Mouse (Mus musculus) ES-Bruce4 (cell line): ENCODE data around the gene Cpox. TPM values are rescaled to one million over a fixed set of nuclear protein-coding genes. Genes with fewer than 3 reads are reported as not detected.

Experiments used
- H3K27ac ChIP-seq: 2 replicates; pipeline ENCODE4 v1.5.1; 2012; ENCODE audit warnings: low read length, inconsistent platforms; ENCODE audit not compliant: insufficient read depth
- H3K27me3 ChIP-seq: 2 replicates; pipeline ENCODE4 v1.6.1; 2012; ENCODE audit warnings: mild to moderate bottlenecking, low read length, inconsistent platforms; ENCODE audit not compliant: control insufficient read depth, poor library complexity, insufficient read depth, severe bottlenecking
- H3K36me3 ChIP-seq: 2 replicates; pipeline ENCODE4 v1.6.1; 2012; ENCODE audit warnings: inconsistent platforms, mild to moderate bottlenecking, low read length, moderate library complexity; ENCODE audit not compliant: control insufficient read depth, poor library complexity, insufficient read depth, severe bottlenecking
- H3K4me1 ChIP-seq: one replicate; pipeline ENCODE4 v1.8.1; 2011; ENCODE audit warnings: low read length; ENCODE audit not compliant: control insufficient read depth, insufficient read depth
- H3K4me3 ChIP-seq: 2 replicates; pipeline ENCODE4 v1.5.1; 2011; ENCODE audit warnings: low read depth, mild to moderate bottlenecking, low read length
- H3K9ac ChIP-seq: 2 replicates; pipeline ENCODE4 v1.6.1; 2012; ENCODE audit warnings: low read depth, mild to moderate bottlenecking, inconsistent platforms; ENCODE audit not compliant: poor library complexity, severe bottlenecking
- H3K9me3 ChIP-seq: replicated peaks from 2 replicates; pipeline ENCODE4 v1.6.1; 2012; ENCODE audit warnings: mild to moderate bottlenecking, low read length, inconsistent platforms; ENCODE audit not compliant: control insufficient read depth, poor library complexity, insufficient read depth, severe bottlenecking
- CTCF ChIP-seq: IDR thresholded peaks from one replicate; pipeline ENCODE4 v1.8.1; 2011; ENCODE audit warnings: low read depth, low read length
- EP300 ChIP-seq: IDR thresholded peaks from 2 replicates; pipeline ENCODE4 v1.6.1; 2011; ENCODE audit warnings: low read depth, low read length; ENCODE audit not compliant: insufficient read depth
- POLR2A ChIP-seq: IDR thresholded peaks from one replicate; pipeline ENCODE4 v1.8.1; 2011; ENCODE audit warnings: low read length; ENCODE audit not compliant: insufficient read depth
- polyA plus RNA-seq: library from polyadenylated mRNA; stranded (reverse); fragments of >200 nt; gene quantifications from 2 replicates; pipeline ENCODE4 v1.2.4, GENCODE M21; 2011; ENCODE audit warnings: low read depth; ENCODE audit not compliant: missing spikeins, insufficient read depth, insufficient read length

The Cpox gene
- polyA plus RNA-seq, 1 experiment = 35.2 TPM

- Histone ChIP-seq H3K9me3 (no peaks in the 10 kb centered on the region), H3K9ac (no peak overlapping the region), H3K27me3 (no peaks in the 10 kb centered on the region), H3K36me3 (peaks cover 2% of the 10 kb centered on the region), H3K4me1 (no peaks in the 10 kb centered on the region), H3K27ac (no peak overlapping the region), H3K4me3 (no peak overlapping the region)
- no peak for TF ChIP-seq CTCF
- no peak for TF ChIP-seq EP300
- no peak for TF ChIP-seq POLR2A
Observed at GRCm38 (mm10) chr16:58738205-58738604, 68.1 kb downstream of the Cpox start.

- no peak overlapping the region for H3K4me3 ChIP-seq
- no peak overlapping the region for H3K9ac ChIP-seq
- H3K36me3 ChIP-seq = no peaks in the 10 kb centered on the region
- no peaks in the 10 kb centered on the region for H3K9me3 ChIP-seq
- H3K27ac ChIP-seq = no peak overlapping the region
- H3K27me3 ChIP-seq = no peaks in the 10 kb centered on the region
- TF ChIP-seq CTCF (no peak), EP300 (no peak), POLR2A (no peak)
- H3K4me1 ChIP-seq = no peaks in the 10 kb centered on the region
Observed at GRCm38 (mm10) chr16:58738800-58739199, 68.7 kb downstream of the Cpox start.

- Histone ChIP-seq H3K9me3 (no peaks in the 10 kb centered on the region), H3K27ac (no peak overlapping the region), H3K27me3 (no peaks in the 10 kb centered on the region), H3K9ac (no peak overlapping the region), H3K4me1 (no peaks in the 10 kb centered on the region), H3K36me3 (no peaks in the 10 kb centered on the region), H3K4me3 (no peak overlapping the region)
- TF ChIP-seq CTCF = no peak
- no peak for TF ChIP-seq EP300
- no peak for TF ChIP-seq POLR2A
Observed at GRCm38 (mm10) chr16:58740751-58741150, 70.7 kb downstream of the Cpox start.

GRCm38 (mm10) chr16:58746715-58747114 is 76.6 kb downstream of the Cpox start:
- Histone ChIP-seq H3K9ac (no peak overlapping the region), H3K27ac (no peak overlapping the region), H3K27me3 (no peaks in the 10 kb centered on the region), H3K4me3 (no peak overlapping the region), H3K9me3 (no peaks in the 10 kb centered on the region), H3K4me1 (no peaks in the 10 kb centered on the region), H3K36me3 (no peaks in the 10 kb centered on the region)
- no peak for TF ChIP-seq CTCF
- TF ChIP-seq POLR2A = no peak
- TF ChIP-seq EP300 = no peak

GRCm38 (mm10) chr16:58751314-58751713 is 81.2 kb downstream of the Cpox start:
- Histone ChIP-seq H3K27me3 (no peaks in the 10 kb centered on the region), H3K9me3 (no peaks in the 10 kb centered on the region), H3K27ac (no peak overlapping the region), H3K4me1 (no peaks in the 10 kb centered on the region), H3K9ac (no peak overlapping the region), H3K36me3 (no peaks in the 10 kb centered on the region), H3K4me3 (no peak overlapping the region)
- no peak for TF ChIP-seq EP300
- no peak for TF ChIP-seq CTCF
- no peak for TF ChIP-seq POLR2A

GRCm38 (mm10) chr16:58756191-58756590 is 86.1 kb downstream of the Cpox start:
- Histone ChIP-seq H3K9me3 (no peaks in the 10 kb centered on the region), H3K4me1 (no peaks in the 10 kb centered on the region), H3K4me3 (no peak overlapping the region)

GRCm38 (mm10) chr16:58763076-58763475 is 93.0 kb downstream of the Cpox start, which contains the start of gene Olfr172:
TSS of gene Olfr172 (minus strand) at chr16:58763176.
- no peak for TF ChIP-seq CTCF
- TF ChIP-seq POLR2A = no peak
- no peak for TF ChIP-seq EP300
- no peak within 1 kb of the TSS for H3K27ac ChIP-seq
- no peaks in the 10 kb centered on the region; the same call in 1 of the 2 replicates for H3K27me3 ChIP-seq

More at GRCm38 (mm10) chr16:58756191-58756590, 86.1 kb downstream of the Cpox start:
- Histone ChIP-seq H3K27ac (no peak overlapping the region), H3K27me3 (no peaks in the 10 kb centered on the region), H3K36me3 (no peaks in the 10 kb centered on the region), H3K9ac (no peak overlapping the region)
- TF ChIP-seq POLR2A (no peak), EP300 (no peak), CTCF (no peak)

More at GRCm38 (mm10) chr16:58763076-58763475, 93.0 kb downstream of the Cpox start, which contains the start of gene Olfr172:
- no peaks in the 10 kb centered on the region for H3K4me1 ChIP-seq
- no peak within 1 kb of the TSS for H3K9ac ChIP-seq
- H3K36me3 ChIP-seq = no peaks in the 10 kb centered on the region
- no peak within 1 kb of the TSS for H3K4me3 ChIP-seq
- no peaks in the 10 kb centered on the region for H3K9me3 ChIP-seq

Other genes starting within 250 kb of the Cpox start
- 3.7 and 5.2 TPM in 2 replicates for gene St3gal6, start 146.0 kb upstream of the Cpox start, polyA plus RNA-seq
- not detected in 2 replicates for gene Gm813, start 53.3 kb upstream of the Cpox start, polyA plus RNA-seq
- gene E330017A01Rik, start 31.6 kb upstream of the Cpox start, polyA plus RNA-seq = not detected in 2 replicates
- gene Gpr15, start 48.8 kb downstream of the Cpox start, polyA plus RNA-seq = not detected in 2 replicates
- 51.6 and 53.9 TPM in 2 replicates for gene Cldnd1, start 57.6 kb downstream of the Cpox start, polyA plus RNA-seq
- gene Olfr172, start 92.9 kb downstream of the Cpox start, polyA plus RNA-seq = not detected in 2 replicates
- not detected in 2 replicates for gene Olfr173, start 130.0 kb downstream of the Cpox start, polyA plus RNA-seq
- not detected in 2 replicates for gene Olfr175-ps1, start 156.5 kb downstream of the Cpox start, polyA plus RNA-seq
- not detected in 2 replicates for gene Olfr177, start 204.5 kb downstream of the Cpox start, polyA plus RNA-seq
- gene Olfr178, start 221.8 kb downstream of the Cpox start, polyA plus RNA-seq = not detected in 2 replicates